Mouse (Mus musculus): Measurements from ENCODE around the gene Il34. TPM values are rescaled to one million over a fixed set of nuclear protein-coding genes. Genes with fewer than 3 reads are reported as not detected.
"Not testable (repeated sequence)": the region's sequence is repeated elsewhere in the genome, so short reads cannot be mapped to it uniquely, and the experiment has no call there.

Gene Il34
- polyA plus RNA-seq, 1 experiment from 2014 or later, result 1.2 TPM

GRCm38 (mm10) chr8:110793511-110793910, 12.2 kb downstream of the Il34 start:
- H3K36me3 ChIP-seq (ENCODE audit: control insufficient read depth, insufficient read depth, low read length), result no peaks in the 10 kb centered on the region
- no peaks in the 10 kb centered on the region for H3K9me3 ChIP-seq (ENCODE audit: control insufficient read depth, low read depth, low read length)
- H3K27me3 ChIP-seq (ENCODE audit: control insufficient read depth, insufficient read depth, low read length), result no peaks in the 10 kb centered on the region
- H3K9ac ChIP-seq (replicated peaks; ENCODE audit: low read depth, low read length), result no peak overlapping the region
- H3K4me1 ChIP-seq (ENCODE audit: control insufficient read depth, insufficient read depth, low read length), result peaks cover 10% of the 10 kb centered on the region
- no peak overlapping the region for H3K4me2 ChIP-seq (replicated peaks; ENCODE audit: low read depth, low read length)
- H3K27ac ChIP-seq (ENCODE audit: low read length), result peak overlapping the region; percentile 39; the same call in 1 of the 2 replicates
- H3K4me3 ChIP-seq (ENCODE audit: low read depth, low read length), result no peak overlapping the region
- ATAC-seq (ENCODE audit: insufficient number of reproducible peaks, insufficient read depth, low FRiP score, low read depth), result no peak
- 78% methylated on average over 9 of the region's 9 CpGs for WGBS

- no peak overlapping the region for H3K4me2 ChIP-seq (replicated peaks; ENCODE audit: low read depth, low read length)
- peaks cover 10% of the 10 kb centered on the region for H3K4me1 ChIP-seq (ENCODE audit: control insufficient read depth, insufficient read depth, low read length)
- H3K9me3 ChIP-seq (ENCODE audit: control insufficient read depth, low read depth, low read length), result no peaks in the 10 kb centered on the region
- ATAC-seq (ENCODE audit: insufficient number of reproducible peaks, insufficient read depth, low FRiP score, low read depth), result peak; percentile 46
- H3K4me3 ChIP-seq (ENCODE audit: low read depth, low read length), result no peak overlapping the region
- H3K27me3 ChIP-seq (ENCODE audit: control insufficient read depth, insufficient read depth, low read length), result no peaks in the 10 kb centered on the region
- H3K9ac ChIP-seq (replicated peaks; ENCODE audit: low read depth, low read length), result no peak overlapping the region
- H3K27ac ChIP-seq (ENCODE audit: low read length), result peak overlapping the region; percentile 39; the same call in 1 of the 2 replicates
- WGBS, result 31% methylated on average over 11 of the region's 11 CpGs
- no peaks in the 10 kb centered on the region for H3K36me3 ChIP-seq (ENCODE audit: control insufficient read depth, insufficient read depth, low read length)
Observed at GRCm38 (mm10) chr8:110792574-110793200, 13.0 kb downstream of the Il34 start.

DNA sequence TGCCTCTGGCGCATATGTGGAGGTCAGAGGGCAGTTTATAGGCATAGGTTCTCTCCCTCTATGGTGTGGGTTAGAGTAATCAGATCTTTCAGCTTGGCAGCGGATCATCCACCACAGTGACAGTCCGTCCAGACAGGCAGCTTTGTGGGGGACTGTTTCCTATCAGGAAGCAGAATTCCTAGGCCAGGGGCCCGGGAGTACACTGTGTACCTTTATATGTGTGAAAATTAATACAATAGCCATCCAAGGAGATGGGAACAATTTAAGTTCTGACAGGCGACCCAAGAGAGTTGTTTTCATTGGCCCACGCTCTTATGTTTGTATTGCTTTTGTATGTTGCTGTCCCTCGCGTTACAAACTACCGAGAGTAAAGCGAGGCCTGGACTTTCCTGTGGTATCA, 14.6 kb downstream of the Il34 start:
- H3K9ac ChIP-seq (replicated peaks; ENCODE audit: low read depth, low read length), result no peak overlapping the region
- no peak for ATAC-seq (ENCODE audit: insufficient number of reproducible peaks, insufficient read depth, low FRiP score, low read depth)
- no peak overlapping the region for H3K4me2 ChIP-seq (replicated peaks; ENCODE audit: low read depth, low read length)
- WGBS, result 67% methylated on average over 10 of the region's 10 CpGs
- no peaks in the 10 kb centered on the region for H3K27me3 ChIP-seq (ENCODE audit: control insufficient read depth, insufficient read depth, low read length)
- no peaks in the 10 kb centered on the region for H3K9me3 ChIP-seq (ENCODE audit: control insufficient read depth, low read depth, low read length)
- no peak overlapping the region for H3K4me3 ChIP-seq (ENCODE audit: low read depth, low read length)
- peaks cover 10% of the 10 kb centered on the region for H3K4me1 ChIP-seq (ENCODE audit: control insufficient read depth, insufficient read depth, low read length)
- no peaks in the 10 kb centered on the region for H3K36me3 ChIP-seq (ENCODE audit: control insufficient read depth, insufficient read depth, low read length)
- no peak overlapping the region for H3K27ac ChIP-seq (ENCODE audit: low read length)

DNA sequence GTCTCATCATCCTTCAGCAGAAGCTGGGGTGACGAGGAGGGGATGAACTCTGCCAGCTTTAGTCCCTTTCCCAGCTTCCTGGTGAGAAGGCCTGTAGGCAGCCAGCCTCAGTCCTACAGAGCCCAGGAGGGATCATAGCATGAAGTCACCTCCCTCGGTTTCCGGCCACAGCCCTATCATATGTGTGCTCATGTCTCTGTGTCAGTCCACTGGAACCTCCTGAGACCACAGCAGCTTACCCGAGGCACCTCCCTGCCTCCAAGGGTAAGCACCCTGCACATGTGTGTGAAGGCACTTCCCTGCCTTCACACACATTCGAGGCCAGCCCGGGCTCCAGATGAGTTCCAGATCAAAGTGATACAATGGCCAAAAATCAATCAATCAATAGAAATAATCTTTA, 15.5 kb downstream of the Il34 start:
- no peak overlapping the region for H3K27ac ChIP-seq (ENCODE audit: low read length)
- no peak overlapping the region for H3K9ac ChIP-seq (replicated peaks; ENCODE audit: low read depth, low read length)
- no peaks in the 10 kb centered on the region for H3K9me3 ChIP-seq (ENCODE audit: control insufficient read depth, low read depth, low read length)
- H3K36me3 ChIP-seq (ENCODE audit: control insufficient read depth, insufficient read depth, low read length), result no peaks in the 10 kb centered on the region
- H3K4me1 ChIP-seq (ENCODE audit: control insufficient read depth, insufficient read depth, low read length), result peaks cover 10% of the 10 kb centered on the region
- no peaks in the 10 kb centered on the region for H3K27me3 ChIP-seq (ENCODE audit: control insufficient read depth, insufficient read depth, low read length)
- ATAC-seq (ENCODE audit: insufficient number of reproducible peaks, insufficient read depth, low FRiP score, low read depth), result no peak
- no peak overlapping the region for H3K4me2 ChIP-seq (replicated peaks; ENCODE audit: low read depth, low read length)
- 38% methylated on average over 6 of the region's 6 CpGs for WGBS
- no peak overlapping the region for H3K4me3 ChIP-seq (ENCODE audit: low read depth, low read length)

- Histone ChIP-seq H3K36me3 (ENCODE audit: control insufficient read depth, insufficient read depth, low read length) (no peaks in the 10 kb centered on the region), H3K4me3 (ENCODE audit: low read depth, low read length) (no peak overlapping the region), H3K27ac (ENCODE audit: low read length) (no peak overlapping the region), H3K9ac (replicated peaks; ENCODE audit: low read depth, low read length) (no peak overlapping the region), H3K4me2 (replicated peaks; ENCODE audit: low read depth, low read length) (no peak overlapping the region), H3K4me1 (ENCODE audit: control insufficient read depth, insufficient read depth, low read length) (peaks cover 10% of the 10 kb centered on the region), H3K27me3 (ENCODE audit: control insufficient read depth, insufficient read depth, low read length) (no peaks in the 10 kb centered on the region), H3K9me3 (ENCODE audit: control insufficient read depth, low read depth, low read length) (no peaks in the 10 kb centered on the region)
- no peak for ATAC-seq (ENCODE audit: insufficient number of reproducible peaks, insufficient read depth, low FRiP score, low read depth)
- WGBS, result 56% methylated on average over 12 of the region's 12 CpGs
Observed at GRCm38 (mm10) chr8:110789571-110789970, 16.2 kb downstream of the Il34 start.

DNA sequence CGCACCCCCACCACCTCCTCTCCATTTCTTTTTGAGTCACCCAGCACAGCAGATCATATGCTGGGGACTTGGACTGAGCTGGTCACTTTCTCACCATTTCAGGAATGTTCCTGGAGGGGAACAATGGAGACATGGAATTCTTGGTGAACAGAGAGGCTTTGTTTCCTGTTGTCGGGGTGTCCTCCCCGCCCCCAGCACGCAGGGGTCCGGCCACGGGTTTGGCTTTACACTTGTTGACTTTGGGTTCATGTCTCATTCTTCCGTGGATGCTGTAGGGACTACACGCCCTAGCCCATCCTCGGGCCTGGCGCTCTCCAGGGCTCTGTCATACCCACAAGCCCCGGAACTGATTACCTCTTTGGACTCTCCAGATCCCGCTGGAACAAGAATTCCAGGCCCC, 16.7 kb downstream of the Il34 start:
- no peak overlapping the region for H3K4me2 ChIP-seq (replicated peaks; ENCODE audit: low read depth, low read length)
- no peaks in the 10 kb centered on the region for H3K9me3 ChIP-seq (ENCODE audit: control insufficient read depth, low read depth, low read length)
- H3K27me3 ChIP-seq (ENCODE audit: control insufficient read depth, insufficient read depth, low read length), result no peaks in the 10 kb centered on the region
- no peak overlapping the region for H3K4me3 ChIP-seq (ENCODE audit: low read depth, low read length)
- WGBS, result 57% methylated on average over 12 of the region's 12 CpGs
- H3K4me1 ChIP-seq (ENCODE audit: control insufficient read depth, insufficient read depth, low read length), result peaks cover 10% of the 10 kb centered on the region
- no peaks in the 10 kb centered on the region for H3K36me3 ChIP-seq (ENCODE audit: control insufficient read depth, insufficient read depth, low read length)
- no peak for ATAC-seq (ENCODE audit: insufficient number of reproducible peaks, insufficient read depth, low FRiP score, low read depth)
- no peak overlapping the region for H3K9ac ChIP-seq (replicated peaks; ENCODE audit: low read depth, low read length)
- H3K27ac ChIP-seq (ENCODE audit: low read length), result no peak overlapping the region

DNA sequence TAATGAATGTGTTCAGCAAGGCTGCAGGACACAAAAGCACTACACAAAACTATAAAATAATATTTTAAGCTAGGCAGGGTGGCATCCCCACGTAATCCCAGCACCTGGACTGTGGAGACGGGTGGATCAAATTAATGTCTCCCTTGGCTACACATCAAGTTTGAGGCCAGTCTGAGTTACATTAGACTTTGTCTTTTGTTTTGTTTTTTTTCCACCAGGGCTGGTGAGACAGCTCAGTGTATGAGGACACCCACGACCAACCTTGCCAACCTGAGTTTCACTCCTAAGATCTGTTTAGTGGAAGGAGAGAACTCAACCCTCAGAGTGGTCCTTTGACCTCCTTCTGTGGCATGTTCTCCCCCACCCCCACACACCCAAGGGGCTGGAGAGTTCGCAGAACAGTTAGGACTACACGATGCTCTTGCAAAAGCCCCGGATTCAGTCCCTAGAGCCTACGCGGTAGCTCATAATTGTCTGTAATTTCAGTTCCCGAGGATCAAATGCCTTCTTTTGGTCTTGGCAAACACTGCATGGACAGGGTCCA, 18.2 kb downstream of the Il34 start:
- Histone ChIP-seq H3K36me3 (ENCODE audit: control insufficient read depth, insufficient read depth, low read length) (no peaks in the 10 kb centered on the region), H3K9ac (replicated peaks; ENCODE audit: low read depth, low read length) (no peak overlapping the region), H3K4me3 (ENCODE audit: low read depth, low read length) (no peak overlapping the region), H3K4me2 (replicated peaks; ENCODE audit: low read depth, low read length) (no peak overlapping the region), H3K27ac (ENCODE audit: low read length) (no peak overlapping the region), H3K27me3 (ENCODE audit: control insufficient read depth, insufficient read depth, low read length) (no peaks in the 10 kb centered on the region), H3K4me1 (ENCODE audit: control insufficient read depth, insufficient read depth, low read length) (peaks cover under 1% of the 10 kb centered on the region; the same call in 1 of the 2 replicates), H3K9me3 (ENCODE audit: control insufficient read depth, low read depth, low read length) (no peaks in the 10 kb centered on the region)
- ATAC-seq (ENCODE audit: insufficient number of reproducible peaks, insufficient read depth, low FRiP score, low read depth), result no peak
- 81% methylated on average over 9 of the region's 9 CpGs for WGBS

GRCm38 (mm10) chr8:110786934-110787333, 18.8 kb downstream of the Il34 start:
- ATAC-seq (ENCODE audit: insufficient number of reproducible peaks, insufficient read depth, low FRiP score, low read depth), result no peak
- no peak overlapping the region for H3K27ac ChIP-seq (ENCODE audit: low read length)
- no peak overlapping the region for H3K4me2 ChIP-seq (replicated peaks; ENCODE audit: low read depth, low read length)
- no peaks in the 10 kb centered on the region for H3K4me1 ChIP-seq (ENCODE audit: control insufficient read depth, insufficient read depth, low read length)
- H3K27me3 ChIP-seq (ENCODE audit: control insufficient read depth, insufficient read depth, low read length), result no peaks in the 10 kb centered on the region
- no peaks in the 10 kb centered on the region for H3K36me3 ChIP-seq (ENCODE audit: control insufficient read depth, insufficient read depth, low read length)
- 74% methylated on average over 8 of the region's 8 CpGs for WGBS
- no peaks in the 10 kb centered on the region for H3K9me3 ChIP-seq (ENCODE audit: control insufficient read depth, low read depth, low read length)
- no peak overlapping the region for H3K4me3 ChIP-seq (ENCODE audit: low read depth, low read length)
- no peak overlapping the region for H3K9ac ChIP-seq (replicated peaks; ENCODE audit: low read depth, low read length)

DNA sequence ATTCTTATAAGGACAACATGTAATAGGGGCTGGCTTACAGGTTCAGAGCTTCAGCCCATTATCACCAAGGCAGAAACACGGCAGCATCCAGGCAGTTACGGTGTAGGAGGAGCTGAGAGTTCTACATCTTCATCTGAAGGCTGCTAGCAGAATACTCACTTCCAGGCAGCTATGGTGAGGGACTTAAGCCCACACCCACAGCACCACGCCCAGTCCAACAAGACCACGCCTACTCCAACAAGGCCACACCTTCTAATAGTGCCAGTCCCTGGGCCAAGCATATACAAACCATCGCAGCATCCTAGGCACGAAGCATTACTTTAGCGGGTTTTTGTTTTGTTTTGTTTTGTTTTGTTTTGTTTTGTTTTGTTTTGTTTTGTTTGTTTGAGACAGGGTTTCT, 19.2 kb downstream of the Il34 start:
- not testable (repeated sequence) for H3K27ac ChIP-seq (ENCODE audit: low read length); H3K4me3 ChIP-seq (ENCODE audit: low read depth, low read length); H3K27me3 ChIP-seq (ENCODE audit: control insufficient read depth, insufficient read depth, low read length); H3K9ac ChIP-seq (replicated peaks; ENCODE audit: low read depth, low read length); H3K4me2 ChIP-seq (replicated peaks; ENCODE audit: low read depth, low read length); ATAC-seq (ENCODE audit: insufficient number of reproducible peaks, insufficient read depth, low FRiP score, low read depth); H3K4me1 ChIP-seq (ENCODE audit: control insufficient read depth, insufficient read depth, low read length); H3K36me3 ChIP-seq (ENCODE audit: control insufficient read depth, insufficient read depth, low read length); H3K9me3 ChIP-seq (ENCODE audit: control insufficient read depth, low read depth, low read length)
- 70% methylated on average over 7 of the region's 7 CpGs for WGBS

Measured in stomach, embryonic 14.5 days (tissue).